Mouse (Mus musculus): ENCODE measurements around the gene Gpr146. TPM values are rescaled to one million over a fixed set of nuclear protein-coding genes. Genes with fewer than 3 reads are reported as not detected.

The Gpr146 gene
- total RNA-seq, 2 experiments from 2014 or later = 33.7 to 37.2 TPM

GRCm38 (mm10) chr5:139353946-139354345 is 23.6 kb upstream of the Gpr146 start:
- intact Hi-C loops (cut with DNase I) = loop anchor here (2.0 to 10.0 kb wide), 2 partner anchors 71 to 311 kb away; no protein-coding TSS in a partner anchor
- no peak for DNase-seq

- intact Hi-C loops (cut with DNase I) = loop anchor here (1.0 to 10.0 kb wide), 3 partner anchors 23 to 309 kb away; no protein-coding TSS in a partner anchor
These were observed 22.2 kb upstream of the Gpr146 start for GRCm38 (mm10) chr5:139355235-139355772.

GRCm38 (mm10) chr5:139358653-139359052 is 18.8 kb upstream of the Gpr146 start:
- peak; percentile 73 to 76 for DNase-seq
- intact Hi-C loops (cut with DNase I) = loop anchor here (10.0 kb wide), 1 partner anchor 306 kb away; no protein-coding TSS in a partner anchor

More at GRCm38 (mm10) chr5:139355235-139355772, 22.2 kb upstream of the Gpr146 start:
- peak; percentile 83 to 90 for DNase-seq

GRCm38 (mm10) chr5:139359244-139359643 is 18.3 kb upstream of the Gpr146 start:
- no peak for DNase-seq
- intact Hi-C loops (cut with DNase I) = loop anchor here (10.0 kb wide), 1 partner anchor 306 kb away; no protein-coding TSS in a partner anchor

GRCm38 (mm10) chr5:139363858-139364257 is 13.6 kb upstream of the Gpr146 start:
- DNase-seq = no peak
- intact Hi-C loops (cut with DNase I) = loop anchor here (1.0 to 2.0 kb wide), 4 partner anchors 34 to 141 kb away; no protein-coding TSS in a partner anchor

GRCm38 (mm10) chr5:139364260-139364910 is 13.1 kb upstream of the Gpr146 start:
- intact Hi-C loops (cut with DNase I) = loop anchor here (1.0 to 2.0 kb wide), 4 partner anchors 34 to 141 kb away; no protein-coding TSS in a partner anchor

GRCm38 (mm10) chr5:139364911-139365571 is 12.5 kb upstream of the Gpr146 start:
- no peak for DNase-seq
- intact Hi-C loops (cut with DNase I) = loop anchor here (1.0 to 2.0 kb wide), 4 partner anchors 33 to 140 kb away; no protein-coding TSS in a partner anchor

More at GRCm38 (mm10) chr5:139364260-139364910, 13.1 kb upstream of the Gpr146 start:
- DNase-seq = peak; percentile 92 to 96

GRCm38 (mm10) chr5:139365827-139366226 is 11.7 kb upstream of the Gpr146 start:
- intact Hi-C loops (cut with DNase I) = loop anchor here (2.0 kb wide), 1 partner anchor 81 kb away; no protein-coding TSS in a partner anchor
- DNase-seq = no peak

- DNase-seq = no peak
- intact Hi-C loops (cut with DNase I) = no loop called here
These were observed 11.0 kb upstream of the Gpr146 start for GRCm38 (mm10) chr5:139366484-139366883.

GRCm38 (mm10) chr5:139367884-139368458 is 9.5 kb upstream of the Gpr146 start:
- intact Hi-C loops (cut with DNase I) = no loop called here

GRCm38 (mm10) chr5:139368638-139369320 is 8.7 kb upstream of the Gpr146 start:
- DNase-seq = no peak
- intact Hi-C loops (cut with DNase I) = no loop called here

More at GRCm38 (mm10) chr5:139367884-139368458, 9.5 kb upstream of the Gpr146 start:
- DNase-seq = no peak

GRCm38 (mm10) chr5:139370336-139370735 is 7.2 kb upstream of the Gpr146 start:
- no peak for DNase-seq
- intact Hi-C loops (cut with DNase I) = no loop called here

- intact Hi-C loops (cut with DNase I) = no loop called here
- DNase-seq = no peak
These were observed 6.4 kb upstream of the Gpr146 start for GRCm38 (mm10) chr5:139371118-139371517.

GRCm38 (mm10) chr5:139371631-139372401 is 5.7 kb upstream of the Gpr146 start:
- intact Hi-C loops (cut with DNase I) = no loop called here
- peak; percentile 94 to 96 for DNase-seq

GRCm38 (mm10) chr5:139373126-139373525 is 4.4 kb upstream of the Gpr146 start:
- intact Hi-C loops (cut with DNase I) = no loop called here
- no peak for DNase-seq

- intact Hi-C loops (cut with DNase I) = no loop called here
- no peak for DNase-seq
These were observed 3.5 kb upstream of the Gpr146 start for GRCm38 (mm10) chr5:139373889-139374444.

GRCm38 (mm10) chr5:139374841-139375240 is 2.7 kb upstream of the Gpr146 start:
- intact Hi-C loops (cut with DNase I) = no loop called here
- DNase-seq = no peak

GRCm38 (mm10) chr5:139378271-139378556 is 717 bp downstream of the Gpr146 start:
- intact Hi-C loops (cut with DNase I) = no loop called here
- DNase-seq = no peak

GRCm38 (mm10) chr5:139378986-139379629 is 1.6 kb downstream of the Gpr146 start:
- intact Hi-C loops (cut with DNase I) = no loop called here
- DNase-seq = peak; percentile 91 to 92

All from heart, postnatal 10 days (tissue).